Mouse (Mus musculus): Measurements from ENCODE around the gene Gm8257. TPM values are rescaled to one million over a fixed set of nuclear protein-coding genes. Genes with fewer than 3 reads are reported as not detected.
"Not testable (repeated sequence)": the region's sequence is repeated elsewhere in the genome, so short reads cannot be mapped to it uniquely, and the experiment has no call there.

The Gm8257 gene
- polyA plus RNA-seq (2012): 0.37 TPM in 1 of 2 replicates, not detected in the other

- not testable (repeated sequence) for TF ChIP-seq GATA1 (IDR thresholded peaks at IDR 0.05; ENCODE audit: low read length)
Observed at GRCm38 (mm10) chr14:44706356-44706755, at the start of gene Gm8257. Gm8257 (minus strand) TSS chr14:44706456.

- TF ChIP-seq GATA1 (IDR thresholded peaks at IDR 0.05; ENCODE audit: low read length): no peak
Observed at GRCm38 (mm10) chr14:44750240-44750639, 44.0 kb upstream of the Gm8257 start, which contains the start of gene Gm8267. Gm8267 (minus strand) TSS chr14:44750340.

- not testable (repeated sequence) for TF ChIP-seq GATA1 (IDR thresholded peaks at IDR 0.05; ENCODE audit: low read length)
Observed at GRCm38 (mm10) chr14:44627737-44628136, 78.5 kb downstream of the Gm8257 start, which contains the start of gene Gm5624. Gm5624 (minus strand) TSS chr14:44627938.

Other genes starting within 250 kb of the Gm8257 start
- not detected in 2 replicates for gene BC061237, start 214.0 kb downstream of the Gm8257 start, polyA plus RNA-seq (2012)
- not detected in 2 replicates for gene Gm17093, start 188.2 kb downstream of the Gm8257 start, polyA plus RNA-seq (2012)
- gene Gm8247, start 123.3 kb downstream of the Gm8257 start, polyA plus RNA-seq (2012): not detected in 2 replicates
- 0.71 and 2.4 TPM in 2 replicates for gene Gm5624, start 78.5 kb downstream of the Gm8257 start, polyA plus RNA-seq (2012)
- gene Gm8267, start 43.9 kb upstream of the Gm8257 start, polyA plus RNA-seq (2012): not detected in 2 replicates
- not detected in 2 replicates for gene Ptgdr, start 152.9 kb upstream of the Gm8257 start, polyA plus RNA-seq (2012)